Mouse (Mus musculus): Measurements from ENCODE around the gene Gfer. TPM values are rescaled to one million over a fixed set of nuclear protein-coding genes. Genes with fewer than 3 reads are reported as not detected.
A peak's percentile ranks its signal among the peaks of the same experiment; 100 is the strongest.

The Gfer gene
- total and polyA plus RNA-seq, 3 experiments = 69.1 to 105 (median 94.8) TPM

DNA sequence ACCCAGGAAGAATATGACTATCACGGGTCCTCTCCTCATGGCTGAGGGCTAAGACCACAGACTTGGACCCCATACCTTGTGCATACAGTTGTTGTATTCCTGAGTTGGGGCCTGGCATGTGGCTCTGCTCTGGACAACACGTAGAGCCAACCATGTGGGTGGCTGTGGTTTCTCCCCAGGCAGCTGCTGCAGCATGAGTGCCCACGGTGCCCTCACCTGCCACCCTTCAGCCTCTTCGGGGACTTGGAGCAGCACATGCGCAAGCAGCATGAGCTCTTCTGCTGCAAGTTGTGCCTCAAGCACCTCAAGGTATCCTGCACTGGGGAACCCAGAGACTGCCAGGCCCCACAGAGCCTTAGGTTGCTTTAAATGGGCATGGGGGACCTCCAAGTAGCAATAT lies 19.1 kb downstream of the Gfer start:
- H3K9me3 ChIP-seq (replicated peaks; ENCODE audit: low read length) = no peaks in the 10 kb centered on the region
- H3K27ac ChIP-seq (ENCODE audit: insufficient read depth, low read depth) = no peak overlapping the region
- H3K27me3 ChIP-seq (replicated peaks) = no peaks in the 10 kb centered on the region
- H3K4me3 ChIP-seq (replicated peaks in 1 of 3; ENCODE audit: low read depth in 2 of 3, low read length in 2 of 3, poor library complexity in 1 of 3) = no peak overlapping the region
- no peak overlapping the region for H3K9ac ChIP-seq (ENCODE audit: insufficient read depth, low read depth)
- H3K79me2 ChIP-seq (replicated peaks; ENCODE audit: control insufficient read depth, extremely low read depth, insufficient read depth, poor library complexity, severe bottlenecking) = peaks cover 39% of the 10 kb centered on the region
- in situ Hi-C loops (cut with MboI; ENCODE audit: low pct_ligation_motif_present, low pct_unique_long_range_greater_than_20kb, low sequenced_read_pairs) (no loop called here), dilution Hi-C loops (cut with MboI; ENCODE audit: extremely low pct_ligation_motif_present, extremely low pct_unique_long_range_greater_than_20kb, low sequenced_read_pairs) (no loop called here)
- H3K36me3 ChIP-seq (replicated peaks in 1 of 2; ENCODE audit: control insufficient read depth in 1 of 2, insufficient read depth in 1 of 2, low read length in 1 of 2) = peaks cover 61 to 82% of the 10 kb centered on the region in 2 experiments
- TF ChIP-seq MYC (IDR thresholded peaks at IDR 0.05; ENCODE audit: low read depth, low read length) (no peak), CHD1 (IDR thresholded peaks at IDR 0.05; ENCODE audit: low read depth, low read length) (no peak), USF2 (conservative IDR thresholded peaks at IDR 0.05; ENCODE audit: low read depth, low read length) (no peak)
- no peak for DNase-seq (ENCODE audit: extremely low read depth)
- H3K4me2 ChIP-seq (ENCODE audit: insufficient read depth, low read depth, poor library complexity, severe bottlenecking) = no peak overlapping the region
- H3K4me1 ChIP-seq (ENCODE audit: control insufficient read depth in 1 of 2, insufficient read depth in 2 of 2) = peaks cover 0 to 40% of the 10 kb centered on the region in 2 experiments; a peak in 2 of 4 replicates

DNA sequence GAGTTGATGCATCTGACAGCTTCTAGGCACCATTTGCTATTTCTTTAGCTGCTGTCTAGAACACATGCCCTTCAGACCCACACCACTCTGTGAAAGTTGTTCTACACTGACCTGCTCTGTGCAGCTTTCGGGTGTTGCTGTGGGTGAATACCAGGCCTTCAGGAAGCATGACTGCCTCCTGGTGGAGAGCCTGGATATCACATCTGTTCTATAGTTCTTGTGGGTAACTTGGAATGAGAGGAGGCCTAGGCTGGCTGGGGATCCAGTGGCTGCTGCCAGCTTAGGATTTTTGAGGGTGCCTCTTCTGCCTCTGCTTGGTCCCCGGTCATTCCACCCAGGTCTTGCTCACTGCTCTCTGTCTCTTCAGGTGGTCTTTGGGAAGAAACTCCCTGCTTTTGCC lies 19.8 kb downstream of the Gfer start:
- H3K36me3 ChIP-seq (replicated peaks in 1 of 2; ENCODE audit: control insufficient read depth in 1 of 2, insufficient read depth in 1 of 2, low read length in 1 of 2) = peaks cover 57 to 75% of the 10 kb centered on the region in 2 experiments
- peaks cover 46% of the 10 kb centered on the region for H3K79me2 ChIP-seq (replicated peaks; ENCODE audit: control insufficient read depth, extremely low read depth, insufficient read depth, poor library complexity, severe bottlenecking)
- H3K4me1 ChIP-seq (ENCODE audit: control insufficient read depth in 1 of 2, insufficient read depth in 2 of 2) = peaks cover 4 to 47% of the 10 kb centered on the region in 2 experiments; a peak in 2 of 4 replicates
- H3K27ac ChIP-seq (ENCODE audit: insufficient read depth, low read depth) = no peak overlapping the region
- no peak for TF ChIP-seq E2F4 (IDR thresholded peaks at IDR 0.05; ENCODE audit: insufficient replicate concordance, low read depth, low read length)
- TF ChIP-seq SMC3 (IDR thresholded peaks at IDR 0.05; ENCODE audit: low read depth, low read length) = peak; percentile 71
- peak; percentile 73 to 82 for TF ChIP-seq CTCF (conservative IDR thresholded peaks at IDR 0.05 in 1 of 2, IDR thresholded peaks at IDR 0.05 in 1 of 2; ENCODE audit: low read depth in 2 of 2, low read length in 2 of 2)
- peak; percentile 51 for TF ChIP-seq RAD21 (IDR thresholded peaks at IDR 0.05; ENCODE audit: low read depth, low read length)
- H3K9ac ChIP-seq (ENCODE audit: insufficient read depth, low read depth) = no peak overlapping the region
- in situ Hi-C loops (cut with MboI; ENCODE audit: low pct_ligation_motif_present, low pct_unique_long_range_greater_than_20kb, low sequenced_read_pairs) (no loop called here), dilution Hi-C loops (cut with MboI; ENCODE audit: extremely low pct_ligation_motif_present, extremely low pct_unique_long_range_greater_than_20kb, low sequenced_read_pairs) (no loop called here)
- DNase-seq (ENCODE audit: extremely low read depth) = peak; percentile 81
- H3K9me3 ChIP-seq (replicated peaks; ENCODE audit: low read length) = no peaks in the 10 kb centered on the region
- no peak overlapping the region for H3K4me3 ChIP-seq (replicated peaks in 1 of 3; ENCODE audit: low read depth in 2 of 3, low read length in 2 of 3, poor library complexity in 1 of 3)
- H3K4me2 ChIP-seq (ENCODE audit: insufficient read depth, low read depth, poor library complexity, severe bottlenecking) = no peak overlapping the region
- no peaks in the 10 kb centered on the region for H3K27me3 ChIP-seq (replicated peaks)

GRCm38 (mm10) chr17:24674277-24674676 lies 21.7 kb downstream of the Gfer start:
- no peak overlapping the region for H3K9ac ChIP-seq (ENCODE audit: insufficient read depth, low read depth)
- H3K79me2 ChIP-seq (replicated peaks; ENCODE audit: control insufficient read depth, extremely low read depth, insufficient read depth, poor library complexity, severe bottlenecking) = peaks cover 61% of the 10 kb centered on the region
- no peaks in the 10 kb centered on the region for H3K27me3 ChIP-seq (replicated peaks)
- dilution Hi-C loops (cut with MboI; ENCODE audit: extremely low pct_ligation_motif_present, extremely low pct_unique_long_range_greater_than_20kb, low sequenced_read_pairs) = no loop called here
- H3K9me3 ChIP-seq (replicated peaks; ENCODE audit: low read length) = no peaks in the 10 kb centered on the region
- peaks cover 5 to 52% of the 10 kb centered on the region in 2 experiments; a peak in 2 of 4 replicates for H3K4me1 ChIP-seq (ENCODE audit: control insufficient read depth in 1 of 2, insufficient read depth in 2 of 2)
- TF ChIP-seq UBTF (IDR thresholded peaks at IDR 0.05; ENCODE audit: low read depth, low read length) (no peak), E2F4 (IDR thresholded peaks at IDR 0.05; ENCODE audit: insufficient replicate concordance, low read depth, low read length) (no peak), JUN (IDR thresholded peaks at IDR 0.05; ENCODE audit: insufficient read depth, low read depth, low read length) (no peak), ELF1 (IDR thresholded peaks at IDR 0.05; ENCODE audit: low read depth, low read length) (no peak), PAX5 (IDR thresholded peaks at IDR 0.05; ENCODE audit: low read length) (no peak), MAZ (IDR thresholded peaks at IDR 0.05; ENCODE audit: low read depth, low read length) (no peak), MXI1 (IDR thresholded peaks at IDR 0.05; ENCODE audit: low read depth, low read length) (no peak), POLR2AphosphoS2 (IDR thresholded peaks at IDR 0.05; ENCODE audit: low read depth, low read length) (no peak), JUND (conservative IDR thresholded peaks at IDR 0.05; ENCODE audit: low read depth, low read length) (no peak), NELFE (IDR thresholded peaks at IDR 0.05; ENCODE audit: low read depth, low read length) (no peak), CHD1 (IDR thresholded peaks at IDR 0.05; ENCODE audit: low read depth, low read length) (no peak), ETS1 (conservative IDR thresholded peaks at IDR 0.05; ENCODE audit: low read depth, low read length) (no peak)
- H3K4me3 ChIP-seq (replicated peaks in 1 of 3; ENCODE audit: low read depth in 2 of 3, low read length in 2 of 3, poor library complexity in 1 of 3) = no peak overlapping the region
- no peak for DNase-seq (ENCODE audit: extremely low read depth)
- no peak overlapping the region for H3K4me2 ChIP-seq (ENCODE audit: insufficient read depth, low read depth, poor library complexity, severe bottlenecking)
- in situ Hi-C loops (cut with MboI; ENCODE audit: low pct_ligation_motif_present, low pct_unique_long_range_greater_than_20kb, low sequenced_read_pairs) = loop anchor here (5.0 kb wide), 1 partner anchor 142 kb away; the partner anchor contains the start of gene Rab26
- H3K27ac ChIP-seq (ENCODE audit: insufficient read depth, low read depth) = no peak overlapping the region
- H3K36me3 ChIP-seq (replicated peaks in 1 of 2; ENCODE audit: control insufficient read depth in 1 of 2, insufficient read depth in 1 of 2, low read length in 1 of 2) = peaks cover 38 to 56% of the 10 kb centered on the region in 2 experiments
